Mouse (Mus musculus) neural tube, embryonic 15.5 days (tissue): ENCODE results near the gene Gars. TPM values are rescaled to one million over a fixed set of nuclear protein-coding genes. Genes with fewer than 3 reads are reported as not detected.

Experiments used
- ATAC-seq: fragments of 200-750 bp; cut with Nextera tagmentation; 2 replicates; pipeline ENCODE4 v1.8.0; 2017; ENCODE audit warnings: mild to moderate bottlenecking, moderate TSS enrichment, moderate library complexity; ENCODE audit not compliant: low FRiP score
- H3K27ac ChIP-seq: fragments of 300-500 bp; sonication (generic); replicated peaks from 2 replicates; pipeline ENCODE4 v1.5.1; 2015; ENCODE audit warnings: mild to moderate bottlenecking, inconsistent platforms
- H3K27me3 ChIP-seq: fragments of 300-500 bp; sonication (generic); replicated peaks from 2 replicates; pipeline ENCODE4 v1.6.1; 2015; ENCODE audit warnings: inconsistent platforms
- H3K36me3 ChIP-seq: fragments of 300-500 bp; sonication (generic); 2 replicates; pipeline ENCODE4 v1.6.1; 2015; ENCODE audit warnings: inconsistent platforms
- H3K4me1 ChIP-seq: fragments of 300-500 bp; sonication (generic); 2 replicates; pipeline ENCODE4 v1.6.1; 2015; ENCODE audit warnings: inconsistent platforms
- H3K4me2 ChIP-seq: fragments of 300-500 bp; sonication (generic); 2 replicates; pipeline ENCODE4 v1.6.1; 2015; ENCODE audit warnings: inconsistent platforms, mild to moderate bottlenecking, moderate library complexity
- H3K4me3 ChIP-seq: fragments of 300-500 bp; sonication (generic); replicated peaks from 2 replicates; pipeline ENCODE4 v1.5.1; 2015; ENCODE audit warnings: mild to moderate bottlenecking, inconsistent platforms
- H3K9ac ChIP-seq: fragments of 300-500 bp; sonication (generic); replicated peaks from 2 replicates; pipeline ENCODE4 v1.6.1; 2015; ENCODE audit warnings: mild to moderate bottlenecking, inconsistent platforms
- H3K9me3 ChIP-seq: fragments of 300-500 bp; sonication (generic); replicated peaks from 2 replicates; pipeline ENCODE4 v1.6.1; 2016; ENCODE audit warnings: inconsistent platforms
- WGBS: fragments of 180-500 bp; shearing (Covaris S2); methylation state at CpG from one replicate; pipeline ENCODE4 v1.1.7; 2015; ENCODE audit warnings: mixed read lengths; 5-methylcytosine and 5-hydroxymethylcytosine counted together
- polyA plus RNA-seq: library from polyadenylated mRNA; unstranded; fragments of >200 nt; fragmentation: Nextera tagmentation; extraction: Ambion mirVana; gene quantifications from 2 replicates; pipeline ENCODE4 v1.2.1, GENCODE M21; 2015

The Gars gene
- polyA plus RNA-seq, 1 experiment from 2014 or later: 197 TPM

GRCm38 (mm10) chr6:55009391-55010230 is 28.2 kb upstream of the Gars start:
- H3K27me3 ChIP-seq: no peaks in the 10 kb centered on the region
- no peaks in the 10 kb centered on the region for H3K36me3 ChIP-seq
- H3K4me3 ChIP-seq: no peak overlapping the region; the same call in 1 of the 2 replicates
- H3K4me1 ChIP-seq: peaks cover 6% of the 10 kb centered on the region; the same call in 1 of the 2 replicates
- no peak overlapping the region for H3K9ac ChIP-seq
- ATAC-seq: peak; percentile 61; the same call in 1 of the 2 replicates
- H3K9me3 ChIP-seq: no peaks in the 10 kb centered on the region
- H3K27ac ChIP-seq: peak overlapping the region; percentile 75
- WGBS: 14% methylated on average over 16 of the region's 16 CpGs
- peak overlapping the region; percentile 49 for H3K4me2 ChIP-seq

DNA sequence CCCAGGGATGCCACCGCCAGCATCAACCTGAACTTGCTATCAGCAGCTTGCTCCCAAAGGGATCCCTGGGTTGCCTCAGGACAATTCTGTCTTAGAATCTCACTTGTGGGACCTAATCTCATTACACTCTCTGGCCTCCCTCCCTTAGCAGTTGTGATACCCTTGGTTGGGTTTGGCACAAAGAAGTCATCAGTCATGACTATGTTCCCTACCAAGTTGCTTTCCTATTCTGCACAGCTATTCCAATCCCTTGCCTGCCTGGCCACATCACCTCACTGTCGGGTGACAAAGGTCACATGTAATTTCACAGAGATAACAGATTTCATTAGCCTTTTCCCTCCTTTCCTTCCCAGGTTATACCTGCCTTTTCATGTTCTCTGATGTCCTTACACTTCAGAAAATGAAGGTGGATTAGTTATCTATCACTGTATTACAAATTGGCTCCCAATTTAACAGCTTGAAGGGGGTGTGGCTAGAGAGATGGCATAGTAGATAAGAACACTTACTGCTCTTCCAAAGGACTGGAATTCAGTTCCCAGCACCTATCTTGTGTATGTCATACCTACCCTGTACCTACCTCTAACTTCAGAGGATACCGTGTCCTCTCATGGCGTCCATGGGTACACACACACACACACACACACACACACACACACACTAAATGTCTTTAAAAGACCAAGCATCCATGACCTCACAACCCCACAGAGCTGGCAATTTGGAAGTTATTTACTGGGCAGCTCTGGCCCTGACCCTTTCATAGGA is 27.3 kb upstream of the Gars start:
- Histone ChIP-seq H3K9ac (no peak overlapping the region), H3K36me3 (no peaks in the 10 kb centered on the region), H3K4me2 (peak overlapping the region; percentile 49), H3K9me3 (no peaks in the 10 kb centered on the region), H3K4me3 (no peak overlapping the region), H3K27me3 (no peaks in the 10 kb centered on the region), H3K4me1 (peaks cover 6% of the 10 kb centered on the region; the same call in 1 of the 2 replicates), H3K27ac (0 out of 2 replicates have a peak overlapping the region, but pooled peaks have one; percentile 28)
- no peak for ATAC-seq
- WGBS: 59% methylated on average over 4 of the region's 4 CpGs

GRCm38 (mm10) chr6:55012516-55012915 is 25.3 kb upstream of the Gars start:
- H3K4me3 ChIP-seq: no peak overlapping the region
- peaks cover 21% of the 10 kb centered on the region for H3K4me1 ChIP-seq
- no peak overlapping the region for H3K9ac ChIP-seq
- 87% methylated on average over 7 of the region's 7 CpGs for WGBS
- no peaks in the 10 kb centered on the region for H3K27me3 ChIP-seq
- H3K27ac ChIP-seq: no peak overlapping the region
- H3K4me2 ChIP-seq: no peak overlapping the region
- H3K36me3 ChIP-seq: no peaks in the 10 kb centered on the region
- H3K9me3 ChIP-seq: no peaks in the 10 kb centered on the region
- no peak for ATAC-seq

DNA sequence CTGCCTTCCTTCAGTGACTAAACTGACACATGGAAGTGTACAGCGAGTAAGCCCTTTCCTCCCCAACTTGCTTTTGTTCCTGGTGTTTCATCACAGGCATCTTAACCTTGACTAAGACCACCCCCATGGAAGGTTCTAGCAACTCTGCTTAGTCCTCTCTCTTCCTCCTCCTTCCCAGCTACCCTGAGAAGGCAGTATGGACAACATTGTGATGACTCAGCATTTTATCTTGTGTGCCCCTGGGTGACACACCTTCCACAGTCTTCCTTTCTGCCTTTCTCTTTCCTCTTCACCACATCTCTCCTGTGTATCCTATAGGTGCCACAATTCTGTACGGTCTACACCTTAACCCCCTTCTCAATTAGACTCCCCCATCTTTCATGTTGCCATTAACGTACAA is 23.6 kb upstream of the Gars start:
- Histone ChIP-seq H3K36me3 (no peaks in the 10 kb centered on the region), H3K4me3 (no peak overlapping the region), H3K9me3 (no peaks in the 10 kb centered on the region), H3K27ac (no peak overlapping the region), H3K4me1 (peaks cover 21% of the 10 kb centered on the region), H3K27me3 (peaks cover 4% of the 10 kb centered on the region), H3K4me2 (no peak overlapping the region), H3K9ac (no peak overlapping the region)
- ATAC-seq: no peak
- 95% methylated on average over 3 of the region's 3 CpGs for WGBS

DNA sequence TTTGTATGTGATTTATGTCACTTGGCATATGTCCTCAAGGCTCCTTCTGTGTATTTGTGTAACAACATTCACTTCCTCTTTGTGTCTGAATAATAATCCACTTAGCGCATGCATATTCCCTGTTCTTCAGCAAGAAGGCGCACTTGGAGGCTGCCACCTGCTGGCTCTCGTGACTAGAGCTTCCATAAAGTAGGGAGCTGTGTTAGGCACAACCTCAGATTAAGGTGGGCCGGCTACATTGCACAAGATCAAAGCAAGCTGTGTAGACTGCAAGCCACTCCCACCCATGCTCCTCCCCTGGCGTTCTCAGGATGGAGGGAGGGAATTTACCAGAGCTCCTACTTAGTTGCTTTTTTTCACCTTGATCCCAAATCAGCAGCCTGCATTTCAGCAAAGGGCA is 21.6 kb upstream of the Gars start:
- H3K4me1 ChIP-seq: peaks cover 15% of the 10 kb centered on the region
- H3K4me3 ChIP-seq: no peak overlapping the region
- H3K27ac ChIP-seq: no peak overlapping the region
- H3K9me3 ChIP-seq: no peaks in the 10 kb centered on the region
- peak; percentile 69 for ATAC-seq
- H3K27me3 ChIP-seq: peaks cover 5% of the 10 kb centered on the region
- 24% methylated on average over 5 of the region's 5 CpGs for WGBS
- H3K4me2 ChIP-seq: peak overlapping the region; percentile 20; the same call in 1 of the 2 replicates
- no peaks in the 10 kb centered on the region for H3K36me3 ChIP-seq
- no peak overlapping the region for H3K9ac ChIP-seq

DNA sequence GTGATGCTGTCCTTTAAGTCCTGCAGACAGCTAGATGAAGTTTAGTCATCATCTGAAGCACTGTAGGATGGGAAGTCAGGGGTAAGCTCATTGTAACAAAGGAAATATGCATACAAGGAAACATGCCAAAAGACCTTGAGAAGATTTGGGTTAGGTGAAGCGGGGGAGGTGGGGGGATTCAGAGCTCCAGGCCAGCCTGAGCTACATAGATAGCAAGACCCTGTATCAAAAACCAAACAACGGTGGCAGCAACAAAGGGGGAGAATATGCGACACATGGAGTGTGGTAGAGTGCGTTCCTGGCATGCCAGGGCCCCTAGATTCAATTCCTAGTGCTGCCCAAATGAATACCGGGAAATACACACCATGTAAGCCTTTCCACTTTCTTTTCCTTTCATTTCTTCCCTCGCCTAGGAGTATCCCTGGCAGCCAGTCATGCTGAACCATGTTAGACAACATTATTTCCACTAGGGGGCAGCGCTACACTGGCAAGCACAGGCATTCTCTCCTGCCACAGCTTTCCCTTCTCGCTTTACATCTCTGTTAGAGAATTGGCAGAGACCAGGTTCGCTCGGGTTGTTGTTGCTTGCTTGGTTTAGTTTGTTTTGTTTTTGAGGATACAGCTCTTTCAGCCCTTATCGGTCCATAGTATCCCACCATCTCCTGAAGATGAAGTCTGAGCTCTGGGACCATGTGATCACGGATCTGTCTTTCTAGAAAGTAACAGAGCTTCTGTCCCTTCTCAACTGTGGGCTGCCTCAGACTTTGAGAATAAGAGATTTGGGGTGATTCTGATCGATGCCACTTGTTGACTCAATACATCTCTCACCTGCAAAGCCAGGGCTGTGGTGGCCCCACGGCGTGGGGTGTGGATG is 20.9 kb upstream of the Gars start:
- Histone ChIP-seq H3K4me3 (no peak overlapping the region), H3K27ac (no peak overlapping the region), H3K27me3 (peaks cover 5% of the 10 kb centered on the region), H3K9me3 (no peaks in the 10 kb centered on the region), H3K36me3 (no peaks in the 10 kb centered on the region), H3K4me1 (peaks cover 15% of the 10 kb centered on the region), H3K4me2 (peak overlapping the region; percentile 20; the same call in 1 of the 2 replicates), H3K9ac (no peak overlapping the region)
- 31% methylated on average over 15 of the region's 15 CpGs for WGBS
- peak; percentile 89 for ATAC-seq

DNA sequence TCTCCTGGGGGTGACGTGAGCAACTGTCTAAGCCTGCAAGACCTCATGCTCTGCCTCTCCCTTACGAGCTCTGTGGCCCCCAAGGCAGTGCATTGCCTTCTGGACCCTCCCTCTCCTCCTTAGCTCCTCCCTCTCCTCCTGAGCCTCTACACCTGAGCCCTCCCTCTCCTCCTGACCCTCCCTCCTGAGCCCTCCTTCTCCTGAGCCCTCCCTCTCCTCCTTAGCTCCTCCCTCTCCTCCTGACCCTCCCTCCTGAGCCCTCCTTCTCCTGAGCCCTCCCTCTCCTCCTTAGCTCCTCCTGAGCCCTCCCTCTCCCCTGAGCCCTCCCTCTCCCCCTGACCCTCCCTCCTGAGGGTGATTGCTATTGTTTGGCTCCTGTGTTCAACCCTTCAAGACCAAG is 19.4 kb upstream of the Gars start:
- ATAC-seq: no peak
- H3K9me3 ChIP-seq: no peaks in the 10 kb centered on the region
- H3K4me1 ChIP-seq: peaks cover 15% of the 10 kb centered on the region
- H3K36me3 ChIP-seq: no peaks in the 10 kb centered on the region
- WGBS: 91% methylated on average over 2 of the region's 2 CpGs
- H3K4me3 ChIP-seq: no peak overlapping the region
- H3K27me3 ChIP-seq: peaks cover 5% of the 10 kb centered on the region
- H3K4me2 ChIP-seq: no peak overlapping the region
- H3K9ac ChIP-seq: no peak overlapping the region
- H3K27ac ChIP-seq: no peak overlapping the region

DNA sequence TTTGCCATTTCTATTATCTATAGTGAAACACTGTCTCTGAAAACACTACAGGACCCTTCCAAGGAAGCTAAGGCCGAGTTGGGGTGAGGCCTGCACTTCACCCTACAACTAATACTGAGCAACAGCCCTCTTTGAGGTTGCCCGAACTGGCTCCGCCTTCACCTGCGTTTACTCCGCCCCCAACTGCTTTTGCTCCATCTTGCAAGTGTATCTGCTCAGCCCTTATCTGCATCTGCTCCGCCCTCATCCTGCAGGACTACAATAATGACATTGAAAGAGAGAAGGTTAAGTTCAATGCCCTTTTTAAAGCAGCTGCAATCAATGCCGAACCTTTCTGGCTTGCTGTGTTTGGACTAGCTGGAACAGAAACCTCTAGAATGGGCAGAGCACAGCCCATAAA is 16.0 kb upstream of the Gars start:
- no peaks in the 10 kb centered on the region for H3K9me3 ChIP-seq
- H3K36me3 ChIP-seq: no peaks in the 10 kb centered on the region
- H3K4me1 ChIP-seq: peaks cover 4% of the 10 kb centered on the region
- no peak overlapping the region for H3K27ac ChIP-seq
- H3K9ac ChIP-seq: no peak overlapping the region
- peaks cover 5% of the 10 kb centered on the region for H3K27me3 ChIP-seq
- H3K4me2 ChIP-seq: no peak overlapping the region
- no peak overlapping the region for H3K4me3 ChIP-seq
- no peak for ATAC-seq
- WGBS: 92% methylated on average over 7 of the region's 7 CpGs

GRCm38 (mm10) chr6:55027642-55028041 is 10.2 kb upstream of the Gars start:
- H3K9ac ChIP-seq: no peak overlapping the region
- H3K9me3 ChIP-seq: no peaks in the 10 kb centered on the region
- no peaks in the 10 kb centered on the region for H3K4me1 ChIP-seq
- no peak for ATAC-seq
- 77% methylated on average over 2 of the region's 2 CpGs for WGBS
- no peaks in the 10 kb centered on the region for H3K36me3 ChIP-seq
- H3K27ac ChIP-seq: no peak overlapping the region
- H3K27me3 ChIP-seq: no peaks in the 10 kb centered on the region
- no peak overlapping the region for H3K4me3 ChIP-seq
- H3K4me2 ChIP-seq: no peak overlapping the region

- WGBS: 87% methylated on average over 4 of the region's 4 CpGs
- Histone ChIP-seq H3K4me1 (peaks cover 23% of the 10 kb centered on the region), H3K4me3 (0 out of 2 replicates have a peak overlapping the region, but pooled peaks have one; percentile 76), H3K9me3 (no peaks in the 10 kb centered on the region), H3K27me3 (0 out of 2 replicates have a peak, but pooled peaks cover 5% of the 10 kb centered on the region), H3K36me3 (no peaks in the 10 kb centered on the region), H3K9ac (no peak overlapping the region), H3K27ac (no peak overlapping the region), H3K4me2 (no peak overlapping the region)
- ATAC-seq: no peak
These were observed 1.1 kb upstream of the Gars start for GRCm38 (mm10) chr6:55036731-55037130.
